Mouse (Mus musculus) erythroblast, embryonic 14.5 days (primary cell): ENCODE measurements around the gene Trak1.

Experiments
- GATA1 ChIP-seq: IDR thresholded peaks from 2 replicates; pipeline ENCODE4 v1.6.1; 2012; ENCODE audit warnings: low read length, inconsistent platforms, mixed read lengths
- TAL1 ChIP-seq: IDR thresholded peaks from 3 replicates; pipeline ENCODE4 v1.6.1; 2012; ENCODE audit warnings: low read length, inconsistent platforms, mixed read lengths

- TF ChIP-seq GATA1 (no peak), TAL1 (no peak)
These were observed 126.3 kb downstream of the Trak1 start for GRCm38 (mm10) chr9:121423621-121424020.
